Mouse (Mus musculus): ENCODE results near the gene 3110082I17Rik. TPM values are rescaled to one million over a fixed set of nuclear protein-coding genes. Genes with fewer than 3 reads are reported as not detected.

3110082I17Rik gene
- polyA plus RNA-seq, 1 experiment from 2014 or later = 39.7 TPM

DNA sequence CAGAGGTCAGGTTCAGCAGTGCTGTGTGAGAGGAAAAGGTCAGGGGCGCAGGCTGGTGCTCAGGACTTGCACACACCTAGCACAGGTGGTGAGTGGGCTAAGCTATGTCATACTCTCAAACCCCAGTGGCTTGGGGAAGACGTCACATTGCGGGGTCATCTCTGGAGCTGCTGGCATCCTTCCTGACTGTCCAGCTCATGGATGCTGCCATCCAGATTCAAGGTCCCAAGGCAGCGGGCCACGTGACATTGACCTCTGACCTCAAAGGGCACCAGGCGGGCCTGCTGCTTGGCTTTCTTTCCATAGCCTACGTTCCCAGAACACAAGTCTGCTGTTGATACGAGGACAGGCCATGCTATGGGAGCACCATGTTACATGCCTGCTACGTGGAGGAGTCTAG is 33.3 kb downstream of the 3110082I17Rik start:
- no peak for ATAC-seq (ENCODE audit: insufficient number of reproducible peaks, low FRiP score, low TSS enrichment, low read depth)
- H3K27me3 ChIP-seq (ENCODE audit: control insufficient read depth, insufficient read depth, low read length) = no peaks in the 10 kb centered on the region
- WGBS = 85% methylated on average over 9 of the region's 9 CpGs

DNA sequence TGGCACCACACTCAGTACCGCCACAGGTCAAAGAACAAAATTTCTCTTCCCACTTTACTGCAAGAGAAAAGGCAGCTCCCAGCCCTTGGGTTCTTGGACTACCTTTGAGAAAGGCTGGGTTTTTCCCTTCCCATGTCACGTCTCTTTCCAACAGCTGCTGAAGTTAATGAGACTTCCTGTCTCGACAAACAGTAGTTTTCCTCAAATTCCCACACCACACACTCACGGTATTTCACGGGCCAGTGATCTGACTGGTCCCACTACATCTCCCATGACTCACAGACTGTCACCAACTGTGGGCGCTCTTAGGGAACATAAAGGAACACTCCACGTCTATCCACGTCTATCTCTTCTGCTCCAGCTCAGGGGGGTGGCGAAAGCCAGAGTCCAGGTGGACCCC is 35.1 kb downstream of the 3110082I17Rik start:
- Histone ChIP-seq H3K27ac (replicated peaks; ENCODE audit: low read depth, low read length) (no peak overlapping the region), H3K4me1 (ENCODE audit: control insufficient read depth, insufficient read depth, low read length) (peaks cover 4% of the 10 kb centered on the region), H3K27me3 (ENCODE audit: control insufficient read depth, insufficient read depth, low read length) (no peaks in the 10 kb centered on the region), H3K4me3 (ENCODE audit: low read depth, low read length) (no peak overlapping the region), H3K9me3 (ENCODE audit: control insufficient read depth, low read length) (no peaks in the 10 kb centered on the region), H3K36me3 (ENCODE audit: control insufficient read depth, insufficient read depth, low read length) (no peaks in the 10 kb centered on the region), H3K4me2 (ENCODE audit: low read depth, severe bottlenecking) (no peak overlapping the region), H3K9ac (ENCODE audit: low read length) (no peak overlapping the region)
- 78% methylated on average over 9 of the region's 9 CpGs for WGBS
- DNase-seq (ENCODE audit: low spot score) (no peak), ATAC-seq (ENCODE audit: insufficient number of reproducible peaks, low FRiP score, low TSS enrichment, low read depth) (no peak)

More for the DNA sequence above, 33.3 kb downstream of the 3110082I17Rik start:
- Histone ChIP-seq H3K4me3 (ENCODE audit: low read depth, low read length) (no peak overlapping the region), H3K4me1 (ENCODE audit: control insufficient read depth, insufficient read depth, low read length) (peaks cover 4% of the 10 kb centered on the region), H3K27ac (replicated peaks; ENCODE audit: low read depth, low read length) (no peak overlapping the region), H3K9ac (ENCODE audit: low read length) (no peak overlapping the region), H3K9me3 (ENCODE audit: control insufficient read depth, low read length) (no peaks in the 10 kb centered on the region), H3K4me2 (ENCODE audit: low read depth, severe bottlenecking) (no peak overlapping the region), H3K36me3 (ENCODE audit: control insufficient read depth, insufficient read depth, low read length) (no peaks in the 10 kb centered on the region)
- no peak for DNase-seq (ENCODE audit: low spot score)

DNA sequence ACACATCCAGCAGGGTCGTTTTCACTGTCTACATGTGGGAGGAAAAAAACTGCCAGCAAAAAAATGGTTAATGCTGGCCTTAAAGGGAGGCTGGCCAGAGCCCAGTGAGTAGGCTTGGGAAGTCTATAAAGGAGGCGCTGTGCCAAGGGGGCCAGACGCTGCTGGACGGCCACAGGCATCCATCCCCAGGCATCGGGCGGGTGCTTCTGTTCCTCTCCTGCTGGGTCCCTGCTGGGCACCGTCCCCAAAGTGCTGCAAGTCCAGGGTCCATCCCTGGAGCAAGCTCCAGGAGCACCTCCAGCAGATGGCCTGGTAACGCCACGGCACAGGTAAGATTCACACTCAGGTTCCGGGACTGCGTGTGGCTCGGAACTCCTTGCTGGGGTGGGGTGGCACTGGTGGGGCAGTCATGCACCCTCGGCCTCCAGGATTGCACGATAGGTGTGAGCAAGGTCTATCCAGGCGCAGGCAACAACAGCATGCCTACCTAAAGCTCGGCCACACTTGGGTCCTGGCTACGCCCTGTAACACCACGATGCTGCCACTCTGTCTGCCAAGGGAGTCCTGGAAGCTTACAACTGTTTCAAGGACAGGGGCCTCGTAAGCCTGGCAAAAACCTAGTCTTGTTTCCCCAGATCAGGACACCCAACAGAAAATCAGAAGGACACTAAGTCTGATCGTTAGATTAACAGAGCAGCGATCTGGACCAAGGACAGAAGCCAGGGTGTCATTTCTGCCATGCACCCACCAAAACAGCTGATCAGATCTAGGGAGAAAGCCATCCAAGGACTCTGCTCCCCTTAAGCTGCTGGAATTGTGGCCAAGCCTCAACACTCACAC is 37.1 kb downstream of the 3110082I17Rik start, which contains the start of gene Gper1:
Gene Gper1 (plus strand): TSS at position 126 of the 840 bp plus-strand sequence.
- Histone ChIP-seq H3K27me3 (ENCODE audit: control insufficient read depth, insufficient read depth, low read length) (no peaks in the 10 kb centered on the region), H3K4me1 (ENCODE audit: control insufficient read depth, insufficient read depth, low read length) (peaks cover 10% of the 10 kb centered on the region), H3K4me3 (ENCODE audit: low read depth, low read length) (no peak within 1 kb of the TSS), H3K4me2 (ENCODE audit: low read depth, severe bottlenecking) (peak within 1 kb of the TSS; percentile 23; the same call in 1 of the 2 replicates), H3K27ac (replicated peaks; ENCODE audit: low read depth, low read length) (no peak within 1 kb of the TSS), H3K36me3 (ENCODE audit: control insufficient read depth, insufficient read depth, low read length) (no peaks in the 10 kb centered on the region), H3K9me3 (ENCODE audit: control insufficient read depth, low read length) (no peaks in the 10 kb centered on the region), H3K9ac (ENCODE audit: low read length) (peak within 1 kb of the TSS; percentile 41; the same call in 1 of the 2 replicates)
- ATAC-seq (ENCODE audit: insufficient number of reproducible peaks, low FRiP score, low TSS enrichment, low read depth) = peak; percentile 12; the same call in 1 of the 2 replicates
- DNase-seq (ENCODE audit: low spot score) = peak; percentile 35
- 59% methylated on average over 21 of the region's 21 CpGs for WGBS

DNA sequence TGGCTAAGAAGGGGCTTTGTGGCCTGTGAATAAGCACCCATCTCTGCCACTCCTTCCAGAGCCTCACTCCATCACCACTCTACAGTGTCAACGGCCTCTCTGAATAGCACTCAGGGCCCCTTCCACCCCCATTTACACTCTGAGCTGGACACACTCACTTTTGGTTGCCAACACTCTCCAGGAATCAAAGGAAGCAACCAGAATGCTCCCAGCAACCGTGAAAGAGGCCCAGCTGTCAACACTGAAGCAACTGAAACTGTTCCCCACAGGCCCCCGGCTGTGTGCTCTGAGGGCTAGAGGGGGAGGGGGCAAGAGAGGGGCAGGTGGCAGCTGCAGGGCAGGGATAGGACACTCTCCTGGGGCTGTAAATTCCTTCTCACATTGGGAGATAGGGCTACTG is 41.7 kb downstream of the 3110082I17Rik start:
- no peak for ATAC-seq (ENCODE audit: insufficient number of reproducible peaks, low FRiP score, low TSS enrichment, low read depth)
- WGBS = 26% methylated on average over 3 of the region's 3 CpGs

DNA sequence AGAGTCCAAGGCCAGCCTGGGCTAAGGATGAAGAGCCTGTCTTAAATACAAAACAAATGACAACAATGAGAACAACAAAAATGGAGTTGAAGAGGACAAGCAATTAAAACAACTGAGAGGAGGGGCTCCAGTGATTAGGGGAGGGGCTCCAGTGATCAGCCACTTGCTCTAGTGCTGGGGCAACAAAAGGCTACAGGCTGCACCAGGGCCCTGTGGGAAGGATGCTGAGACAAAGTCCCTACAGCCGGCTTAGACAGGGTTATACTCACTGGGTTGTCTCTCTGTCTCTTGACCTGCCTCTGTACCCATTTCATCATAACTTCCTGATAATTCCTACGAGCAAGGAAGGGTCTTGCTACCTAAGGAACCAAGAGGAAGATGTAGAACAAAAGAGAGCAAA is 42.2 kb downstream of the 3110082I17Rik start:
- H3K4me1 ChIP-seq (ENCODE audit: control insufficient read depth, insufficient read depth, low read length) = peaks cover 8% of the 10 kb centered on the region
- H3K27ac ChIP-seq (replicated peaks; ENCODE audit: low read depth, low read length) = no peak overlapping the region; the same call in 1 of the 2 replicates
- no peaks in the 10 kb centered on the region for H3K9me3 ChIP-seq (ENCODE audit: control insufficient read depth, low read length)
- H3K27me3 ChIP-seq (ENCODE audit: control insufficient read depth, insufficient read depth, low read length) = no peaks in the 10 kb centered on the region
- no peak overlapping the region for H3K4me2 ChIP-seq (ENCODE audit: low read depth, severe bottlenecking)
- no peaks in the 10 kb centered on the region for H3K36me3 ChIP-seq (ENCODE audit: control insufficient read depth, insufficient read depth, low read length)
- DNase-seq (ENCODE audit: low spot score) (no peak), ATAC-seq (ENCODE audit: insufficient number of reproducible peaks, low FRiP score, low TSS enrichment, low read depth) (no peak)
- H3K9ac ChIP-seq (ENCODE audit: low read length) = no peak overlapping the region
- no peak overlapping the region for H3K4me3 ChIP-seq (ENCODE audit: low read depth, low read length)
- 84% methylated on average over 2 of the region's 2 CpGs for WGBS

More for the DNA sequence above, 41.7 kb downstream of the 3110082I17Rik start:
- no peak for DNase-seq (ENCODE audit: low spot score)
- H3K4me1 ChIP-seq (ENCODE audit: control insufficient read depth, insufficient read depth, low read length) = peaks cover 10% of the 10 kb centered on the region
- H3K27me3 ChIP-seq (ENCODE audit: control insufficient read depth, insufficient read depth, low read length) = no peaks in the 10 kb centered on the region
- H3K4me2 ChIP-seq (ENCODE audit: low read depth, severe bottlenecking) = no peak overlapping the region
- 0 out of 2 replicates have a peak overlapping the region, but pooled peaks have one; percentile 9 for H3K9ac ChIP-seq (ENCODE audit: low read length)
- no peaks in the 10 kb centered on the region for H3K36me3 ChIP-seq (ENCODE audit: control insufficient read depth, insufficient read depth, low read length)
- H3K27ac ChIP-seq (replicated peaks; ENCODE audit: low read depth, low read length) = no peak overlapping the region; the same call in 1 of the 2 replicates
- H3K4me3 ChIP-seq (ENCODE audit: low read depth, low read length) = no peak overlapping the region
- H3K9me3 ChIP-seq (ENCODE audit: control insufficient read depth, low read length) = no peaks in the 10 kb centered on the region

DNA sequence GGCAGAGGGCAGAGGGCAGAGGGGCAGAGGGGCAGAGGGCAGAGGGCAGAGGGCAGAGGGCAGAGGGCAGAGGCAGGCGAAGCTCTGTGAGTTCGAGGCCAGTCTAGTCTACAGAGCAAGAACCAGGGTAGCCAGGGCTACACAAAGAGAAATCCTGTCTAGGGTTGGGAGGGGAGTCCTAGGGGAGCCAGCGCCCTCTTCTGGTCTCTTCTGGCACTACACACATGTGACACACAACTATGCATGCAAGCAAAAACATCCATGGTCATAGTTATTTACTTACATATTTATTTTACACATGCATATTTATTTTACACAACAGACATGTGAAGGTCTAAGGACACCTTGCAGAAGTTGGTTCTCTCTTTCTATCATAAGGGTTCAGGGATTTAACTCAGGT is 42.8 kb downstream of the 3110082I17Rik start:
- Histone ChIP-seq H3K4me3 (ENCODE audit: low read depth, low read length) (no peak overlapping the region), H3K4me2 (ENCODE audit: low read depth, severe bottlenecking) (no peak overlapping the region), H3K9me3 (ENCODE audit: control insufficient read depth, low read length) (no peaks in the 10 kb centered on the region), H3K27ac (replicated peaks; ENCODE audit: low read depth, low read length) (no peak overlapping the region), H3K4me1 (ENCODE audit: control insufficient read depth, insufficient read depth, low read length) (peaks cover 6% of the 10 kb centered on the region), H3K27me3 (ENCODE audit: control insufficient read depth, insufficient read depth, low read length) (no peaks in the 10 kb centered on the region), H3K9ac (ENCODE audit: low read length) (no peak overlapping the region), H3K36me3 (ENCODE audit: control insufficient read depth, insufficient read depth, low read length) (no peaks in the 10 kb centered on the region)
- no peak for ATAC-seq (ENCODE audit: insufficient number of reproducible peaks, low FRiP score, low TSS enrichment, low read depth)
- no peak for DNase-seq (ENCODE audit: low spot score)
- 88% methylated on average over 3 of the region's 3 CpGs for WGBS

DNA sequence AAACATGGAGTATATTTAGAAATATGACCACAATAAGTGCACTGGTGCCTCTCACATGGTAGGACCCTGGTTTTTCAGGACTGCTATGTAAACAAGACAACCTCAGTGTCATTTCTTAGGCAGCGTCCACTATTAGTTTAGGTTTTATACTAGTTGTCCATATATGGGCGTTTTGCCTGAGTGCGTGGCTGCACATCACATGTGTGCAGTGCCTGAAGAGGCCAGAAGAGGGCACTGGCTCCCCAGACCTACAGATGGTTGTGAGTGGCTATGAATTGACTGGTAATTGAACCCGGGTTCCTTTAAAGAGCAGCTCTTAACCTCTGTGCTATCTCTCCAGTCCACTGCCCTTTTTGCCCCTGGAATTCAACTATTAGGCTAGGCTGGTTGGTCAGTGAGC is 43.4 kb downstream of the 3110082I17Rik start:
- Histone ChIP-seq H3K4me3 (ENCODE audit: low read depth, low read length) (no peak overlapping the region), H3K36me3 (ENCODE audit: control insufficient read depth, insufficient read depth, low read length) (no peaks in the 10 kb centered on the region), H3K9ac (ENCODE audit: low read length) (no peak overlapping the region), H3K4me1 (ENCODE audit: control insufficient read depth, insufficient read depth, low read length) (peaks cover 6% of the 10 kb centered on the region), H3K9me3 (ENCODE audit: control insufficient read depth, low read length) (no peaks in the 10 kb centered on the region), H3K27me3 (ENCODE audit: control insufficient read depth, insufficient read depth, low read length) (no peaks in the 10 kb centered on the region), H3K27ac (replicated peaks; ENCODE audit: low read depth, low read length) (no peak overlapping the region), H3K4me2 (ENCODE audit: low read depth, severe bottlenecking) (no peak overlapping the region)
- DNase-seq (ENCODE audit: low spot score) (no peak), ATAC-seq (ENCODE audit: insufficient number of reproducible peaks, low FRiP score, low TSS enrichment, low read depth) (no peak)
- WGBS = 93% methylated on average over 4 of the region's 4 CpGs

DNA sequence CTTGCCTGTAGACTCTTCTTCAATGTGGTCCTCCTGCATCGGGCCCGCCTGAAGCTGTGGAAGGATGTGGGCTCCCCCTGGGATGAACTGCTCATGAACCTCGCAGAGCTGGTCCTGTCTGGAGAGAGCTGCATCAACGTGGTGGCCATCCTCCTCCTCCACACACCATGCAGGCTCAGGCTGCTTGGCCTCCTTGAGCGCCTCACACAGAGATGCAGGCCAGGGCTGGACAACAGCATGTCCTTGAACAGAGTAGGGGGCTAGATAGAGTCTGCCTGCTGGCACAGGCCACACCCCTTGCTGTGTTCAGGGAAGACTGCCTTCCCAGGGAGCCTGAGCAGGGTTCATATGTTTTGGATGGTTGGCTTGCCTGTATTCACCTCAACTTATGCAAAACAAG is 45.3 kb downstream of the 3110082I17Rik start:
- no peaks in the 10 kb centered on the region for H3K27me3 ChIP-seq (ENCODE audit: control insufficient read depth, insufficient read depth, low read length)
- no peak for ATAC-seq (ENCODE audit: insufficient number of reproducible peaks, low FRiP score, low TSS enrichment, low read depth)

More for the DNA sequence above, 45.3 kb downstream of the 3110082I17Rik start:
- H3K4me3 ChIP-seq (ENCODE audit: low read depth, low read length) = no peak overlapping the region
- no peaks in the 10 kb centered on the region for H3K36me3 ChIP-seq (ENCODE audit: control insufficient read depth, insufficient read depth, low read length)
- DNase-seq (ENCODE audit: low spot score) = no peak
- H3K4me2 ChIP-seq (ENCODE audit: low read depth, severe bottlenecking) = no peak overlapping the region
- no peak overlapping the region for H3K27ac ChIP-seq (replicated peaks; ENCODE audit: low read depth, low read length)
- no peak overlapping the region for H3K9ac ChIP-seq (ENCODE audit: low read length)
- 86% methylated on average over 5 of the region's 5 CpGs for WGBS
- H3K9me3 ChIP-seq (ENCODE audit: control insufficient read depth, low read length) = no peaks in the 10 kb centered on the region
- peaks cover 6% of the 10 kb centered on the region for H3K4me1 ChIP-seq (ENCODE audit: control insufficient read depth, insufficient read depth, low read length)
